Mouse (Mus musculus): ENCODE measurements around the gene Esrp2.
A peak's percentile ranks its signal among the peaks of the same experiment; 100 is the strongest.

The Esrp2 gene

DNA sequence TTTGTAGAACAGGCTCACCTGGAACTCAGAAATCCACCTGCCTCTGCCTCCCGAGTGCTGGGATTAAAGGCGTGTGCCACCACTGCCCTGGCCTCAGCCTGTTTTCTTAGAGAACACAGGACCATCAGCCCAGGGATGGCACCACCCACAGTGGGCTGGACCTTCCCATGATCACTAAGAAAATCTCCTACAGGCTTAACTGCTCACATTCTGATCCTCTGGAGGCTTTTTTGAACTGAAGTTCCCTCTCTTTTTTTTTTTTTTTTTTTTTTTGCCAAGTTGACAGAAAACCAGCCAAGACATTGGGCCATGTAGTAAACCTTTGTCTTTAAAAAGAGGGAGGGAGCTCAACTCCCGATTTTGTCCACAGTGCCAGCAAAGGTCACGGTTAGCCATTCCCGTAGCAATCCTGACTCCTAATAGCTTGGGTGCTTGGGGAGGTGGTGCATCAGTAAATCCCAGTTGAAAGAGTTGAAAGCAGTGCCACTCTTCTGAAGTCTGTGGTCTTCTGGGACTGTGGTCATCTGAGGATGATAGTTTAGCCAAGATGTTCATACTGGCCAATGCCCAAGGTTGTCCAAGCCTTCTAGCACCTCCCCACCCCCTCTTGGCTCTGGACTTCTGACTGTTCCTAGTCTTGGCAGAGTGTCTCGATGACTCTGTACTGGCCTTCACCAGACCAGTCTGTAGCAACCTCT lies 11.2 kb upstream of the Esrp2 start:
- DNase-seq (ENCODE audit: low read depth, low spot score): peak; percentile 79

DNA sequence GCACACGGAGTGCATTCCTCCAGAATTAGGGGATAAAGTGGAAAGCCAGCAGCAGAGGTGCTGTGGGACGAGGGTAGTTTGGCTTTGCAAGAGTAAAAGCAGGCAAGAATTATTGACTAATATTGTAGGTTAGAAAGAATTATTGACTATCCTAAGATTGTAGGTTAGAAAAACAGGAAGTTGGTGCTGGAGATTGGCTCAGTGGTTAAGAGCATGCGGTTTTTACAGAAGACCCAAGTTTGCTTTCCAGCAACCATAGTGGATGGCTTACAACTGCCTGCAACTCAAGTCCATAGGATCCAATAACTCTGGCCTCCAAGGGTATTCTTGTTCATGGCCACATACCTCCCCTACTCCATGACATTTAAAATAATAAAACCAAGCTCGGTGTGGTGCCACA lies 9.2 kb upstream of the Esrp2 start:
- DNase-seq (ENCODE audit: low read depth, low spot score): no peak

DNA sequence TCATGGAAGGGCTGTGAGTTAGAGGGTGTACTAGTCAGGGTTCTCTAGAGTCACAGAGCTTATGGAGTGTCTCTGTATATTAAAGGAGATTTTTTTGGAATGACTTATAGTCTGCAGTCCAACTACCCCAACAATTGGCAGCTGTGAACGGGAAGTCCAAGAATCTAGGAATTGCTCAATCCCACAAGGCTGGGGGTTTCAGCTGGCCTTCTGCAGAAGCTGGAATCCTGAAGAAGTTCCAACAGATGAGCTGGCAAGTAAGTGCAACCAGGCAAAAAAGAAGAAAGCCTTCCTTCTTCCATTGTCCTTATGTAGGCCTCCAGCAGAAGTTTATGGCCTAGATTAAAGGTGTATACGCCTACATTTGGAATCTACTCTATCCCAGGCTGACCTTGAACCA lies 8.6 kb upstream of the Esrp2 start:
- peak; percentile 87 for DNase-seq (ENCODE audit: low read depth, low spot score)

DNA sequence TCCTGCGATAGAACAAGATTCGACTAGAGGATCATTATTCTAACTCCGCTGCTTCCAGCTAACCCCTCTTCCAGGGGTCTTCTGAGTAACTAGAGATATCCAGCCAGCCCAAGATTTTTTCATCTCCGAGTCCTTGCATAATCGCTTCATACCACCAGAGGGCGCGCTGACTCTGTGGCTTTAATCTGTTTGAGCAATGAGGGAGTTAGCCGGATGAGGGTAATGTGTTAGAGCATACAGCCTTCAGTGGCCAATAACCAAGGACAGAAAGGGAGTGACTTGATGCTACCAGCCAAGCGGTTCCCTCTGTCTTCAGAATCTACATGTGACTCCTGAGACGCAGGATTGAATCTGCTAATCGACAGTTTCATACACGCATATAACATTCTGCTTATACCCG lies 4.0 kb upstream of the Esrp2 start:
- peak; percentile 92 for DNase-seq (ENCODE audit: low read depth, low spot score)

DNA sequence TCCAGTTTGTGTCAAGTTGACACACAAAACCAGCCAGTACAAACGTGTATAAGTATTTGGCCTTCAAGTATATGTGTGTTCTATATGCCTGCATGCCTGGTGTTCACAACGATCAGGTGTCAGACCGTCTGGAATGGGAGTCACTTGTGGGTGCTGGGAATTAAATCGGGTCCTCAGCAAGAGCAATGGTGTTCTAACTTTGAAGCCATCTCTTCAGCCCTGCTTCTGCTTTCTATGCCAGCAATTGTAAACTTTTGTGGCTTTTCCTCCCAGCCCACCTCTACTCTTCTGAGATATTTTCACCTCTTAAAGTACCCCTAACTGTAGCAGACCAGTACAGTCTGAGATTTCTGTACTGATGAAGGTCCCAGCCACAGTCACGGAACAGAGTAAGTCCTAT lies 3.4 kb upstream of the Esrp2 start:
- no peak for DNase-seq (ENCODE audit: low read depth, low spot score)

DNA sequence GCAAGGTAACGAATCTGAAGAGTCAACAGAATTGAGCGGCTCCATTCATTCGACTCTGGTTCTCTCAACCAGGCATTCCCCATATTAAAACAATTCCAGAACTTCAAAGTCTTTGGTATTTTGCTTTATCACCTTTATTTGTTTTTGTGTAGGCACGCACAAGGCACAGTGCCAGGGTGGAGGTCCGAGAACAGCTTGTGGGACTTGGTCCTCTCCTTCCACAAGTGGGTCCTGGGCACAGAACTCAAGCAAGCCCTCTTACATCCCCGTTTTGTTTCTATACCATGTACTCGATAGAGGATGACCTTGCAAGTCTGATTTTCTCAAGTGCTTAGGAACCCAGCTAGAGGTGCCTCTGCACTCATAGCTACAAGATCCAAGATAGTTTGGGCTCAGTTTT lies 1.8 kb upstream of the Esrp2 start:
- no peak for DNase-seq (ENCODE audit: low read depth, low spot score)

DNA sequence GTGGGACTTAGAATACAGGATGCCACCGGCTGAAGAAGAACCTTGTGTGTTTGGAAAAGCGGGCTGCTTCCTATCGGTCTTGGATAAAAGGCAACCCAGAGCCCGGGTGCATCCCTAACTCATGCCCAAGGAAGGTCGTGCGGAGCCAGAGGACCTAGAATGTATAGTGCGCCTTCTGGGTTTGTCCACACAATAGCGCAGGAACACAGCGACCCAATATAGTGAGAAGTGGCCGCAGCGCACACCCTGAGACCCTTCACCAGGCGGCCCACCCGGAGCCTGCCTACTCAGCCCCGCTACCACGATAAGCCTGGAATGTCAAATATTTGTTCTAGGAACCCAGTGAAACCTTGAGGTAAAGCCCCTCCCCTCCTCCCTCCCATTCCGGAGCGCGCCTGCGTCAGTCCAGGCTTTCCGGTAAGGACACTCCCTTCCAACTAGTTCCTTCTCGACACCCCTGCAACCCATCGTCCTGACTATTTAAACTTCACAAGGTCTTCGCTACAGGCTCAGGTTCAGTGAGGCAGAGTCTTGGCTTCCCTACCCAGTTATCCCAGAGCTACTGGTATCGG lies 1.2 kb upstream of the Esrp2 start:
- peak; percentile 67 for DNase-seq (ENCODE audit: low read depth, low spot score)

DNA sequence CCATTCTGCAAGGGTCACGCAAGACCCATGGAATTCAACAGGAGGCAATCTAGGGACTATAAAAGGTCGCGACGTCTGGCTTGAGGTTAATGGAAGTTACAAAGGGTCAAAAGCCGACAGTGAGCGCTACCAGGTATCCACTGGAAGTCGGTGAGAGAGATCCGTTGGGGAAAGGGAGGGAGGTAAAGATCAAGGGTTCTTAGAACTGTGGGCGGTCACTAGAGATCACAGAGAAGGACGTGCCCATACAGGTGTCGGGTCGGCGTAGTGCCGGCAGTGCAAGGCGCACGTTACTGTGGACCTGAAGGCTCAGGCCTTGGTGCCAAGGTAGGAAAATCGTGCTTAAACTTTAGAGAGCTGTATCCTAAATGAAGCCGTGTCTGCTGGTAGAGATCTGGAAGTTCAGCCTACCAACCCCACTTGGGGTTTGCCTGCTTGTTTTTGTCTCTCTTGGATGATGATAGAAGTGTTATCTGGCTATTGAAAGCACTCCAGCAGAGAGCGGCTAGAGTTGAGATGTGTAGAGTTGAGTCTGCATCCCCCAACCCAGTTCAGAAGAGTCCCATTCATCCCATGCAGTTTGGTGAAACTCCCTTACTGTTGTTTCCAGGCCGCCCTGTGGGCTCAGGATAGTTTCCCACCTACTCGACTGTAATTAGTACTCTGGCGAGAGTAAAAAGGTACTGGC lies 588 bp upstream of the Esrp2 start:
- DNase-seq (ENCODE audit: low read depth, low spot score): no peak

DNA sequence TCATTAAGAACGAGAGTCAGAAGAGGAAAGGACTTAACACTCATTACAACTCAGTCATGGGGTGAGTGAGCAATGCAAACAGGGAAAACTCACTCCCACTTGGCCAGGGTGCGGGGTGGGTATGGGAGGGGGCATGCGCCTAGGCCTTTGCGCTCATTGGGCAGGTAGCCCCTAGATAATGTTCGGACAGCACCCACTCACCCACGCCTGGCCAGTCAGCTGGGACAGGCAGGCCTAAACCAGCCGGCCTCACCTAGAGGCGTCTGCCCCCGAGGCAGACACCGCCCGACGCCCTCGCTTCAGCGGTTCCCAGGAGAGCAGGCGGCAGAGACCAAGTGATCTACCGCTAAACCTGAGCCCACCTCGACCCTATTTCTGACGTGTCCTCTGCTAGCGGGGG lies 1.1 kb downstream of the Esrp2 start:
- DNase-seq (ENCODE audit: low read depth, low spot score): no peak

DNA sequence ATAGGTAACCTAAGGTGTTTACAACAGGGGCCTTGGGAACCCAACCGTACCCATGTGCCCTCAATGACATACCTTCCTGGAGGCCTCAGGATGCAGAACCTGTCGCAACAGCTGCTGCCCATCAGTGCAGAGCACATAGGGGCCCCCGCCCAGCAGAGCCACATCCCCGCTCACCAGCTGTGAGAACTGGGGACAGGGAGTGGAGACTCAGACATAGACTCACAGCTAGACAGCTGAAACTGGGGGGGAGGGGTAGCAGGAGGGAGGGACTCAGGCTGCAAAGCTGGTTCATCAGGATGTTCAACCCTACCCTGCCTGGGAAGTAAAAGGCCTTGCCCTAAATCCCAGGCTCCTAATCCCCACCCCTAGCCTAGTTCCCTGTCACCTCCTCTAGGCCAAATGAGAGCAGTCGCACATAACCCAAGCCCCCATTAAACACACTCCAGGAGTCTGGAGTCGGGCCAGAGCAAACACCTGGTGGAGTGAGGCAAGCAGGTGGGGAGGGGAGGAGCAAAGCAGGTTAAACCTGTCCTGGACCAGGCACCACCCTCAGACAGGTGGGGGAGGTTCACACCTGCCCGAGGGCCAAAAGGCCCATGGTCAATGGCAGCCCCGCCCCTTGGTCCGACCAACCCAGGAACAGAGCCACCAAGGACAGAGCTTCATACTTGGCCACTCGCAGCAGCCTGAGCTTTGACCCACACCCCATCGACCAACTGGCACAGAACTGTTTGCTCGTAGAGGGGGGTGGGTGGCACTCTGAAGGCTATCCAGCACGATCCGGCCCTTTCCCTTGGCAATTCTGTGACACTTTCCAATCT lies 1.8 kb downstream of the Esrp2 start:
- no peak for DNase-seq (ENCODE audit: low read depth, low spot score)

DNA sequence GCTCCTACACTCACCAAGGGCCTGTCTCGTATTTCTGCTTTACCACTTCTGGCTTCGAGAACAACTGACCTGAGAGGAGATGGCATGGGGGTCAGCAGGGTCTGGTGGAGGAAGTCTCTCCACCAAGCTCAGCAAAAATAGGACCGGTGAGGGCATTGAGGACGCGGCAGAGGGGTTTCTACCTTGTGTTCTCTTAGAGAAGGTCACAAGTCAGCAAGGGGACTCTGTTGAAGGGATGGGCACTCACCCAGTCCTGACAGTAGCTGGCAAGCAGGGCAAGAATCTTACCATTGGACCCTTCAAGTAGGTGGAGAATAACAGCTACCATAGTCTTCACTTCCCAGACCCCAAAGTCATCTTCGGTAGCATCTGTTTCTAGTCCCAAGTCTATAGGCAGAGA lies 2.8 kb downstream of the Esrp2 start:
- DNase-seq (ENCODE audit: low read depth, low spot score): no peak

DNA sequence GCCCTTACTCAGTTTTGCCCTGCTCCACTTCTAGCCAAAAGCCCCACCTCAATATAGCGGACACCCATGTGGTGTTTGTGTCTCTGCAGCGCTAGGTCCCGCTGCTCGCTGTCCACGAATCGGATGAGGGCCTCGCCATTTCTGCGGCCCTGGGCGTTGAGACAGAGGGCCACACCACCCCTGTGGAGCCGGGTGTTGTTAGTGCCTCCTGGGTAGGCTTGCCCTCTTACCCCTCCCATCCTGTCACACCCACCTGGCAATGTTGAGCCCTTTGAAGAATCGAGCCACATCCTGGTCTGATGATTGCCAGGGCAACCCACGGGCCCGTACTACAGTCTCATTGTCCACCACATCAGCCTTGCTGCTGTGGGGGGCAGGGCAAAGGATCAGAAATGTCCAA lies 3.2 kb downstream of the Esrp2 start:
- DNase-seq (ENCODE audit: low read depth, low spot score): no peak

DNA sequence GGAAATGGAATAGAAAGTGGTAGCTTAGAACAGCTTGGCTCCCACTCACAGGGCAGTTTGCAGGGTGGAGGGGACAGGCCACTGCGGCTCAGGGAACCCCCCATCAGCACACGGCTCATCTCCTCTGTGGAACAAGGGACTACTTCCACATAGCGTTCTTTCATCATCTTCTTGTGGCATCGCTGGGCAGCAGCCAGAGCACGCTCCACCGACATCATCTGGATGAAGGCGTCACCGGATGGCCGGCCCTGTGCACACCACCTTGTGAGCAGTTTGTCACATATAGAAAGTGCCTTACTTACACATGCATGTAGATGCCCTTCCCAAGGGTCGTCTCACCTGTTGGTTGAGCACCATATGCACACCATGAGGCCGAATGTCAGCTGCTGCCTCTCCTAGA lies 4.4 kb downstream of the Esrp2 start:
- DNase-seq (ENCODE audit: low read depth, low spot score): no peak

DNA sequence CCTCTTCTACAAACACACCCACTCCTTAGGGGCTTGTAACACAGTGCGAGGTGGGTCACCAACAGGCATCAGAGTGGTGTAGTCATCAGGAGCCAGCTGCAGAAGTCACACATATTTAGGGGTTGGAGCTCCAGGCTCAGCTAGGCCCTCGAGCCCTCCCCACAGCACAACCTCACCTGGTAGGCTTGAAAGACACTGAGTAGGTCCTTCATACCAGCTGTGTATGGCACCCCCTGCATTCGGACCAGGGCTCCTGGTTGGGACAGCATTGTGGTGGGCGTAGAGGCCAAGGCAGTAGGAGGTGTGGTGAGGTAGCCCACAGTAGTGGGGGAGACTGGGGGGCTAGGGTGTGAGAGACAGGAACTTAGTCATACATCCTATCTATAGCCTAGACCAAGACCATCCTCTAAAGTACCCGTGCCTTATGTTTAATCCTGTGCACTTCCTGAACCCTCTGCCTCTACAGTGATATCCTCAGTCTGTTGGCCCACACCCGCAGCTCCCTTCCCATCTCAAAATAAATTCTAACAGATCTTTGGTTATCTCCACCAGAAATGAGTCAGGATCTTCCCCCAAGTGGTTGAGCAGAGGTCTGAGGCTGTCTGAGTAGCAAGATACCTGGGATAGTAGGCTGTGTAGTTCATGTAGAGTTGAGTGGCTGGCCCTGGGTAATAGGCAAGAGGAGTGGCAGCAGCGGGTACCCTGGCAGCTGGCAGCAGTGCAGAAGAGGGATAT lies 5.1 kb downstream of the Esrp2 start:
- DNase-seq (ENCODE audit: low read depth, low spot score): no peak

DNA sequence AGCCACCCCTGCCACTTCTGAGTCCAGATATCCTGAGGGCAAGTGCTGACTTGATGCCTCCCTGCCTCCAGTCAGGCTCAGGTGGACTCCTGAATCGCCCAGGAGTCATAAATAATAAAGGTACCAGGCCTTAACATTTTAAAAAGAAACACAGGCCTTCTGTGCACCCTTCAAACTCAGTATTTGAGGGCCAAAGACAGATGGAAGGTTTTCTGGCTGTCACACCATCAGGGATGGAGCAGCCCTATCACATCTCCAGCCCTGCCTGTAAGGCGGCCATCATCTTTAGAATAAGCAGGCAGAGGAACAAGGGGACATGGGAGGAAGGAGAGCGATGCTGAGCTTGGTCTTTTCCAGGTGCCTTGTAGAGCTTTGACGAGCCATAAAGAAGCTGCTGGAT lies 5.8 kb downstream of the Esrp2 start:
- no peak for DNase-seq (ENCODE audit: low read depth, low spot score)

DNA sequence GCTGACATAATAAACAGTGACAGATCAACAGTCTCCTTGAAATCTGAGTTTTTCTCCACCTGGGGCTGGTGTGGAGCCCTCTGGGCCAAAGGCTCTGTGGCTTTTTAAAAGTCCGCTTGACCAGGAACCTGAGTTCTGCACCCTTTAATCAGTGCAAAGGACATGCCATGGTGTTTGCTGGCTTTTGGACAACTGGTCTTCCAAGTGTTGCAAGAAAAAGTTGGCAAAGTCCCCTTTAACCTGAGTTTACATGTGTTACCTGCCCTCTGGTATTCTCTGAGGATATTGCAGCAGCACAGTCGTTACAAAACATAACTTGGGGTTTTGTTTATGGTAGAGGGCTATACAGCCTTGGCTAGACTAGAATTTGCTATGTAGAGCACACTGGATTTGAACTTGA lies 6.3 kb downstream of the Esrp2 start:
- DNase-seq (ENCODE audit: low read depth, low spot score): no peak

DNA sequence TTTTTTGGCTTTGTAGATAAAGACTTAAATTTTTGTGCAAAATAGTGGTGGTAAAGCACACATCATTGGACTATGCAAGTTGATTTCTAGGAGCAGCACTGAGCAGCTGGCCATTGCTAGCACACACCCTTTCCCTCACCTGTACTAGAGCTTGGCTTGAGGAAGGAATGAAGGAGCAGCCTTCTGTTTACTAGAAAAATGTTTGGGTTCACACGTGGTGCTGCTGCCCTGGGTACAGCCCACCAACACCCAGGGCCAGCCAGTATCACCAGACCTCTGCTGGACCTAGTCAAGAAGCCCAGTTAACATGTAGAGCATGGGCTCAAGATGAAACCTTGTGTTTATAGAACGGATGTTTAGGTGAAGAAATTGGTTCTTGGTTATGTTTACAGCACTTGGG lies 6.8 kb downstream of the Esrp2 start:
- no peak for DNase-seq (ENCODE audit: low read depth, low spot score)

DNA sequence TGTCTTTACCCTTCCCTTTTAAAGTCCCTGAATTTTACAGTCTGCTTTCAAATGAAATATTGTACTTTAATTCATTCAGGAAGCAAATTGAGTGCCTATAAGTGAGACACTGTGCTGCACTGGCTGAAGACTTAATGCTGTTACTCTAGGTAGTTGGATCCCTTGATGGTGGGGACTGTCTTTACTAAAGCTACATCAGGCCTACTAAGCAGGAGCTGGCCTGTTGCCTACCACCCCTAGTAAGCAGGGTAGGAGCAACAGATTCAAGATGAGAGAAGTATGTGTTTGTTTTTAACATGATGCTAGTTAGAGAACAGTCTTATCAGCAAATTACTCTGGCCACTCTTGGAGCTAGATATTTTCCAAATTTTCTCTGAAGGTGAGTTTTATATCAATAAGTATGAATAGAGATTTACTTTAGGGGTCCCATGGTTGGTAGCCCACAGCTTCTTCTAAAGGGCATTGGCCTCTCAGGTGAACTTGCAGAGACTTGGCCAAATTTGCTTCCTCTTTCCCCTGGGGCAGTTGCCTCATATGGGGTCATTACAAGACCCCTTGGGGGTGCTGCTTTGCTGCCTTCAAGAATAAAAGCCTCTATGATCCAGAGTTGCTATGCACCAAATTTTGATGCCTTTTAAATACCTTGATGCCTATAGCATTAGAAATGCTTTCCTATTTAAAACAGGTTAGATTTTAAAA lies 7.4 kb downstream of the Esrp2 start:
- DNase-seq (ENCODE audit: low read depth, low spot score): no peak

DNA sequence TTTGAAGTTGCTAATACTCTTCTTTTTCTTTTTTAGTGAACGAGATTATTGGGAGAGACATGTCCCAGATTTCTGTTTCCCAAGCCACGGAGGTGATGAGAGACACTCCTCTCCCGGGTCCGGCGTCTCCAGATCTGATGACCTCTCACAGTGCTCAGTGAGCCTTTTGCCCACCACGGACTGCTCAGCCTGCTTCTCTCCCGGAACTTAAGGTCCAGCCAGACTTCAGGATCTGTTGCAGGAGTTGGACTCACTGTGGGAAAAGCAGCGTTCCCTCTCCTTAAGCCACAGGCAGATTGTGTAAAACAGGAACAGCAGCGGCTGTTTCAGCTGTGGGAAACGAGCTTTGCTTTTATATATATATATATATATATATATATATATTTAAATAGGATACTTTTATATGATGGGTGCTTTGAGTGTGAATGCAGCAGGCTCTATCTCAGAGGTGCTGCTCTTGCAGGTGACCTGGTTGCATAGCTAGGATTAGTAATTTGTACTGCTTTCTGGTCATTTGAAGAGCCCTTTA lies 8.8 kb downstream of the Esrp2 start:
- no peak for DNase-seq (ENCODE audit: low read depth, low spot score)

DNA sequence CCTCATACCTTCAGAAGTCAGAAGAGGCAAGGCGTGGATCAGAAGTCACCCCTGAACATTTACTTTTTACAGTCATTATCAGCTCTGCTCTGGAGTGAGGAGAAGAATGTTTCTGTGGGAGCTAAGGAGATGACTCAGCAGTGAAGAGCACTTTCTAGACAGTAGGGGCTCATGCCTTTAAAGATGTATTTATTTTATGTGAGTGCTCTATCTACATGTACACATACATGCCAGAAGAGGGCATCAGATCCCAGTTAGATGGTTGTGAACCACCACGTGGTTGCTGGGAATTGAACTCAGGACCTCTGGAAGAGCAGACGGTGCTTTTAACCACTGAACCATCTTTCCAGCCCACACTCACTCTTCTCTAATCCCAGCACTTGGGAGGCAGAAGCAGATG lies 9.7 kb downstream of the Esrp2 start:
- peak; percentile 62 for DNase-seq (ENCODE audit: low read depth, low spot score)

DNA sequence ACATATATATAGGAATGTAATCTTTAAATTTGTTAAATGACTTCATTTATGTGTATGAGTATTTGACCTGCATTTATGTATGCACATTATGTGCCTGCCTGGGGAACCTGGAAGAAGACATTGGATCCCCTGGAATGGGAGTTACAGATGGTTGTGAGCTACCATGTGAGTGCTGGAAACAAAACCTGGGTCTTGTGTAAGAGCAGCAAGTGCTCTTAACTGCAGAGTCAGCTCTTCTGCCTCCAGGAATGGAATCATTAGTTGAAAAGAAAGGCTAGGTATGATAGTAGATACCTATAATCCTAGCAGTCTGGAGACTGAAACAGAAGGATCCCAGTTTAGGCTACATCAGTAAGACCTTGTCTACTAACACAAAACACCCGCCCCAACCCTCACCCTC lies 10.7 kb downstream of the Esrp2 start:
- DNase-seq (ENCODE audit: low read depth, low spot score): no peak
